Mouse (Mus musculus): ENCODE results near the gene Wdr95.

GRCm38 (mm10) chr5:149551179-149551578 is 22.7 kb downstream of the Wdr95 start:
- TF ChIP-seq CTCF (IDR thresholded peaks at IDR 0.05; ENCODE audit: extremely low read depth, insufficient read depth, insufficient read length, insufficient replicate concordance) (no peak), POLR2A (IDR thresholded peaks at IDR 0.05; ENCODE audit: low read depth, low read length) (no peak)
